10 mouse cellular contexts compared by ENCODE assay signal in genomic region chr3:84921704-84922420, GRCm38 (mm10).
A peak's percentile ranks its signal among the peaks of the same experiment; 100 is the strongest.
DNase-seq lines count a peak whose midpoint lies in the region; ATAC-seq and TF ChIP-seq lines count a peak whose summit lies in the region.
"Had no signal": no experiment of that assay in that cellular context is flagged by ENCODE, and none has a peak within 500 bp of the region (broad histone marks: within the 10 kb centered on the region; RNA-seq: fewer than 3 reads in every experiment).

No protein-coding gene starts in this region.

- no peak for TF ChIP-seq POLR2A in liver, adult 2 months (IDR thresholded peaks at IDR 0.05; ENCODE audit: extremely low read depth, insufficient read depth, low read length)

- H3K9me3 ChIP-seq in embryonic facial prominence, embryonic 11.5 days (replicated peaks; ENCODE audit: control insufficient read depth, low read length): no peaks in the 10 kb centered on the region
- H3K9me3 ChIP-seq in embryonic facial prominence, embryonic 10.5 days: no peaks in the 10 kb centered on the region
- H3K9me3 ChIP-seq: heart, embryonic 15.5 days; midbrain, embryonic 12.5 days had no signal

- WGBS in embryonic facial prominence, embryonic 11.5 days: 81% methylated on average over 6 of the region's 6 CpGs
- 84% methylated on average over 6 of the region's 6 CpGs for WGBS in embryonic facial prominence, embryonic 10.5 days
- WGBS in liver, adult 2 months: 75% methylated on average over 6 of the region's 6 CpGs

- no peaks in the 10 kb centered on the region for H3K27me3 ChIP-seq in embryonic facial prominence, embryonic 11.5 days (ENCODE audit: control insufficient read depth, insufficient read depth, low read length)
- no peaks in the 10 kb centered on the region for H3K27me3 ChIP-seq in embryonic facial prominence, embryonic 10.5 days (replicated peaks; ENCODE audit: low read depth, poor library complexity, severe bottlenecking)
- no peaks in the 10 kb centered on the region for H3K27me3 ChIP-seq in liver, adult 2 months (ENCODE audit: control insufficient read depth, insufficient read depth, low read length)
- H3K27me3 ChIP-seq: heart, embryonic 15.5 days; midbrain, embryonic 12.5 days had no signal

- H3K27ac ChIP-seq in embryonic facial prominence, embryonic 11.5 days (replicated peaks; ENCODE audit: low read depth, low read length): no peak overlapping the region
- H3K27ac ChIP-seq in embryonic facial prominence, embryonic 10.5 days (replicated peaks): no peak overlapping the region
- no peak overlapping the region for H3K27ac ChIP-seq in liver, adult 2 months (replicated peaks; ENCODE audit: insufficient read depth, low read depth, low read length)
- H3K27ac ChIP-seq: heart, embryonic 15.5 days; midbrain, embryonic 12.5 days had no signal

- H3K79me2 ChIP-seq in liver, adult 2 months (ENCODE audit: control insufficient read depth, insufficient read depth, low read length): no peaks in the 10 kb centered on the region; the same call in 1 of the 2 replicates

- no peaks in the 10 kb centered on the region for H3K36me3 ChIP-seq in embryonic facial prominence, embryonic 11.5 days (replicated peaks; ENCODE audit: control insufficient read depth, insufficient read depth, low read depth, low read length)
- no peaks in the 10 kb centered on the region for H3K36me3 ChIP-seq in embryonic facial prominence, embryonic 10.5 days (replicated peaks)
- no peaks in the 10 kb centered on the region for H3K36me3 ChIP-seq in liver, adult 2 months (ENCODE audit: control insufficient read depth, insufficient read depth, low read length)
- H3K36me3 ChIP-seq: heart, embryonic 15.5 days; midbrain, embryonic 12.5 days had no signal

- no peak for ATAC-seq in embryonic facial prominence, embryonic 11.5 days (replicated peaks; ENCODE audit: insufficient number of reproducible peaks, low FRiP score, low TSS enrichment, low read depth)

- TF ChIP-seq CTCF in liver, adult 2 months (IDR thresholded peaks at IDR 0.05; ENCODE audit: low read depth, low read length): peak; percentile 27; the same call in 1 of the 2 replicates

- no peaks in the 10 kb centered on the region for H3K4me1 ChIP-seq in embryonic facial prominence, embryonic 11.5 days (ENCODE audit: control insufficient read depth, insufficient read depth, low read length)
- H3K4me1 ChIP-seq in embryonic facial prominence, embryonic 10.5 days: no peaks in the 10 kb centered on the region
- H3K4me1 ChIP-seq in liver, adult 2 months (ENCODE audit: control insufficient read depth, insufficient read depth, low read length): no peaks in the 10 kb centered on the region
- H3K4me1 ChIP-seq: midbrain, embryonic 12.5 days had no signal

- peak; percentile 58 for DNase-seq in embryonic facial prominence, embryonic 11.5 days (ENCODE audit: low spot score)
- DNase-seq in embryonic facial prominence, embryonic 10.5 days (ENCODE audit: low spot score): no peak
- peak; percentile 45 for DNase-seq in liver, adult 2 months (ENCODE audit: extremely low read depth, low read depth, low spot score)
- DNase-seq in liver: no peak
- peak; percentile 50 to 57 for DNase-seq in cerebellum, adult 18-20 months
- peak; percentile 58 for DNase-seq in kidney, postnatal 14 days
- DNase-seq in naive thymus-derived CD4-positive, alpha-beta T cell, adult 2 months (ENCODE audit: low read depth): peak; percentile 21
- DNase-seq in urinary bladder, postnatal 25 days (ENCODE audit: low spot score): no peak

- H3K9ac ChIP-seq in embryonic facial prominence, embryonic 11.5 days (replicated peaks; ENCODE audit: low read length): no peak overlapping the region
- no peak overlapping the region for H3K9ac ChIP-seq in liver, adult 2 months (ENCODE audit: low read depth, low read length)
- H3K9ac ChIP-seq: heart, embryonic 15.5 days; midbrain, embryonic 12.5 days had no signal

- H3K4me2 ChIP-seq in embryonic facial prominence, embryonic 11.5 days (ENCODE audit: low read depth, low read length): no peak overlapping the region
- H3K4me2 ChIP-seq: heart, embryonic 15.5 days; midbrain, embryonic 12.5 days had no signal

- H3K4me3 ChIP-seq in embryonic facial prominence, embryonic 11.5 days (ENCODE audit: low read depth, low read length): no peak overlapping the region
- no peak overlapping the region for H3K4me3 ChIP-seq in embryonic facial prominence, embryonic 10.5 days
- no peak overlapping the region for H3K4me3 ChIP-seq in liver, adult 2 months (ENCODE audit: insufficient read depth, low read depth, low read length)
- H3K4me3 ChIP-seq: heart, embryonic 15.5 days; midbrain, embryonic 12.5 days had no signal

Comparison
In these comparisons a context has a peak if more than half of its experiments do, and no peak if none do; other contexts are left out.
1. DNase-seq: peak in embryonic facial prominence, embryonic 11.5 days (single experiment), liver, adult 2 months (single experiment), cerebellum, adult 18-20 months (2 of 2), kidney, postnatal 14 days (single experiment) and naive thymus-derived CD4-positive, alpha-beta T cell, adult 2 months (single experiment); none in embryonic facial prominence, embryonic 10.5 days (single experiment), liver (single experiment) and urinary bladder, postnatal 25 days (single experiment).